Mouse (Mus musculus) midbrain, embryonic 16.5 days (tissue): ENCODE results near the gene Cul9. TPM values are rescaled to one million over a fixed set of nuclear protein-coding genes. Genes with fewer than 3 reads are reported as not detected.

Experiments used
- ATAC-seq: fragments of 200-750 bp; cut with Nextera tagmentation; 2 replicates; pipeline ENCODE4 v1.8.0; 2017; ENCODE audit warnings: moderate TSS enrichment
- H3K27ac ChIP-seq: fragments of 300-500 bp; sonication (generic); 2 replicates; pipeline ENCODE4 v1.5.1; 2014; ENCODE audit warnings: mild to moderate bottlenecking, low read length, mixed read lengths
- H3K27me3 ChIP-seq: fragments of 300-500 bp; sonication (generic); 2 replicates; pipeline ENCODE4 v1.6.1; 2014; ENCODE audit warnings: low read depth, low read length, mixed read lengths; ENCODE audit not compliant: control insufficient read depth, insufficient read depth
- H3K36me3 ChIP-seq: fragments of 300-500 bp; sonication (generic); 2 replicates; pipeline ENCODE4 v1.6.1; 2014; ENCODE audit warnings: mild to moderate bottlenecking, low read length, moderate library complexity, mixed read lengths; ENCODE audit not compliant: control insufficient read depth, insufficient read depth
- H3K4me1 ChIP-seq: fragments of 300-500 bp; sonication (generic); 2 replicates; pipeline ENCODE4 v1.6.1; 2014; ENCODE audit warnings: mild to moderate bottlenecking, low read length, mixed read lengths; ENCODE audit not compliant: control insufficient read depth, insufficient read depth
- H3K4me2 ChIP-seq: fragments of 300-500 bp; sonication (generic); 2 replicates; pipeline ENCODE4 v1.6.1; 2014; ENCODE audit warnings: mild to moderate bottlenecking, low read length, mixed read lengths
- H3K4me3 ChIP-seq: fragments of 300-500 bp; sonication (generic); 2 replicates; pipeline ENCODE4 v1.5.1; 2014; ENCODE audit warnings: low read depth, mild to moderate bottlenecking, low read length, moderate library complexity, mixed read lengths
- H3K9ac ChIP-seq: fragments of 300-500 bp; sonication (generic); 2 replicates; pipeline ENCODE4 v1.6.1; 2014; ENCODE audit warnings: low read depth, low read length, mixed read lengths
- H3K9me3 ChIP-seq: fragments of 300-500 bp; sonication (generic); replicated peaks from 2 replicates; pipeline ENCODE4 v1.6.1; 2014; ENCODE audit warnings: mild to moderate bottlenecking, low read length, mixed read lengths; ENCODE audit not compliant: control insufficient read depth, poor library complexity, severe bottlenecking
- WGBS: fragments of 180-500 bp; shearing (Covaris S2); extraction: QIAGEN DNeasy Blood & Tissue Kit; methylation state at CpG from one replicate; pipeline ENCODE4 v1.1.7; 2014; 5-methylcytosine and 5-hydroxymethylcytosine counted together
- polyA plus RNA-seq: library from polyadenylated mRNA; unstranded; fragments of >200 nt; fragmentation: Nextera tagmentation; extraction: Ambion mirVana; gene quantifications from 2 replicates; pipeline ENCODE4 v1.2.1, GENCODE M21; 2015

Cul9 gene
- polyA plus RNA-seq, 1 experiment from 2014 or later: 28.0 TPM

DNA sequence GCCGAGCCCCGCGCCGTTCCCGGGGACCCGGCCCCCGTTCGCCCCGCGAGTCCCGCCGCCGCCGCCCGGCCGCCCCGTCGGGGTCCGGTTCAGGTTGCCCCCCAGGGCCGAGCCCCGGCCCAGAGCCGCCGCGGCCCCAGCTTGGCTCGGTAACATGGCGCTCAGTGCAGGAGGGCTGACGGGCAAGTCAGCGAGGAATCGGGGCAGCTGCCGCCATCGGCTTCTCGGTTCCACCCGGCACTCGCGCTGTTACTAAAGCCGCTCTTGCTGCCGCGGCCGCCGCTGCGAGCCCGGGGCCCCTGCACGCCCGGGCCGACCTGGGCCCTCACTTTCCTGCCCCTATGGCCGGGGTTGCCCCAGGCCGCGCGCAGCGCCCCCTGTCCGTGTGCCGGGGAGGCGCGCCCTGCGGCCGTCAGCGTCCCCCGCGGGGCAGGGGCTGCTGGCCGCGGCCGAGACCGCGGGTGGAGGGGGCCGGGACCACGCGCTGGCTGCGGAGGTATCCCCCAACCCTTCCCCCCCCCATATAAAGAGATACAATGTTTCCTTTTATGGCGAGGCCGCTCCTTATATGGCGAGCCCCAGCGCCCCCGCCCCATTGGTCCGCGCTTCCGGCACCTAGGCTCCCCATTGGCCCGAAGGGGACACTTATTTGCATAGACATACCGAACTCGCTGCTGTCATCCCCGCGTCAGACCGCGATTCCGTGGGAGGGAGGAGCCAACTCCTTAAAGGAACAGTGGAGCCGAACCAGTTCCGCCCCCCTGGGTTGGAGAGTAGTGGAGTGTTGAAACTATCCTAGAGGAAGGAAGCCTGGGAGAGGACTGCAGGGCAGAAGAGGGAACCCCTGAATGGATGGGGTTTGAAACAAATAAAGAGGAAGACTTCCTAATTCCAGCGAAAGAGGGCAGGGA, 9.7 kb upstream of the Cul9 start, which contains the start of gene Srf:
Gene Srf, minus strand, starts transcription at position 503 of the 911 bp plus-strand sequence.
- ATAC-seq: peak; percentile 95
- Histone ChIP-seq H3K4me1 (peaks cover 36% of the 10 kb centered on the region), H3K9me3 (no peaks in the 10 kb centered on the region), H3K9ac (peak within 1 kb of the TSS; percentile 99), H3K4me2 (peak within 1 kb of the TSS; percentile 96), H3K36me3 (peaks cover 7% of the 10 kb centered on the region), H3K4me3 (peak within 1 kb of the TSS; percentile 99), H3K27ac (peak within 1 kb of the TSS; percentile 96), H3K27me3 (no peaks in the 10 kb centered on the region)
- WGBS: under 1% methylated on average over 76 of the region's 87 CpGs

DNA sequence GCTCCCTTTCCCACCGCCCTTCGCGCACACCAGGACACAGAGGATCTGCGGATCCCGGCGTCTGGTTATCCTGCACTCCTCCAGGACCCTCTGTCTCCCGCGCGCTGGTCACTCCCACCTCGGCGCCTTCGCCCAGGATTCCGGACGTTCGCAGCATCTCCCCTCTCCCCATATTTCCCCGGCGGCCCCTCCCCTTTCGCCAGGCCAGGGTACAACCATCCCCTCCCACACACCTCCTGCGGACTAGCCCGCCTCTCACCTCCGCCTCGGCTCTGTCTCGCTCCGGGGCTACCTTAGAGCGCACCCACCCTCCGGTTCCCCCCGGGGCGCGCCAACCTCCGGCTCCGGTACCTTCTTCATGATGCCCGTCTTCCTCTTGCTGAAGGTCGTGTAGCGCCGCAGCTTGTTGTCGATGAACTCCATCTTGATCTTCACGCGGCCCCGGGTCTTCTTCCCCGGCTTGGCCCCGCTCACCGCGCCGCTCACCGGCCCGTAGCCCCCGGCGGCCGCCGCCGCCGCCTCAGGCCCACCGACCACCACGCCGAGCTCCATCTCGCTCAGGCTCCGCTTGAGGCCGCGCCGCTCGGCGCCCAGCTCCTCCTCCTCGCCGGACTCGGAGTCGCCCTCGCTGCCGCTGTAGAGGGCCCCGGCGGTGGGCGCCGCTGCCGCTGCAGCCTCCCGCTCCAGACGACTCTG, 8.9 kb upstream of the Cul9 start:
- ATAC-seq: peak; percentile 15

DNA sequence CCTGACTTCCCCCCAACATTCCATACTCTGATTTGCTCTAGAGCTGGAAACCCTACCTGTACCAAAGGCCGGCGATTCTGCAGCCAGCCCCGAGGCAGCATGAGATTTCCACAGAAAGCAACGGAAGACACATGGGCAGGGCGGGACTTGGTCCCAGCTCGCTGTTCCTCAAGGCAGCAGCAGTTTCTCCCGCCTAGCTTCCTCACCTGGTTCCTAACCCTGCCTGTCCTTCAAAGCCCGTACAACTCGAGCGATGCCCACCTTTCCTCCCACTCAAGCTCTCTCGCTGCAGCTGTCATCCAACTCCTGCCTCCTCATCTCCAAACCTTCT, 8.4 kb upstream of the Cul9 start:
- peak overlapping the region; percentile 96 for H3K4me2 ChIP-seq
- no peaks in the 10 kb centered on the region for H3K9me3 ChIP-seq
- peaks cover 18% of the 10 kb centered on the region for H3K36me3 ChIP-seq
- H3K27me3 ChIP-seq: no peaks in the 10 kb centered on the region
- H3K9ac ChIP-seq: peak overlapping the region; percentile 99
- H3K27ac ChIP-seq: peak overlapping the region; percentile 96
- peak overlapping the region; percentile 99 for H3K4me3 ChIP-seq
- WGBS: 2% methylated on average over 11 of the region's 11 CpGs
- ATAC-seq: no peak
- H3K4me1 ChIP-seq: peaks cover 36% of the 10 kb centered on the region

More for the DNA sequence above, 8.9 kb upstream of the Cul9 start:
- Histone ChIP-seq H3K9ac (peak overlapping the region; percentile 99), H3K36me3 (peaks cover 13% of the 10 kb centered on the region), H3K9me3 (no peaks in the 10 kb centered on the region), H3K4me1 (peaks cover 36% of the 10 kb centered on the region), H3K27ac (peak overlapping the region; percentile 96), H3K4me2 (peak overlapping the region; percentile 96), H3K4me3 (peak overlapping the region; percentile 99), H3K27me3 (no peaks in the 10 kb centered on the region)
- under 1% methylated on average over 62 of the region's 75 CpGs for WGBS

DNA sequence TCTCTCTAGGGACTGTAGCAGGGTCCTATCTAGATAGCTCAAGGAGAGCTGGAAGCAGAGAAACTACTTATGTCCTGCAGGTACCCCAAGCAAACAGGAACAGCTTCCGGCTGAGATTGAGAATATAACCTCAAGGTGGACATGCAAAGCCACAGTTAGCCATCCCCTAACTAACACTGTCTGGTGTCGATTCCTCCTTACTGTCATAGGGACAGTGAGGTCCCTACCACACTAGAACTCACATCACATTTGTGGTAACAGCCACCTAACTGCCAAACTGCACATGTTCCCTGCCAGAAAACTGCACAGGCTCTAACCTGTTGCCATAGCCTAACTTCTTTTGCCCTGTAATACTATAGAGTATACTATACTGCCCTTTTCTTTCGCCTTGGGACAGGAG, 7.7 kb upstream of the Cul9 start:
- peak overlapping the region; percentile 99 for H3K4me3 ChIP-seq
- peak overlapping the region; percentile 96 for H3K4me2 ChIP-seq
- peaks cover 21% of the 10 kb centered on the region for H3K36me3 ChIP-seq
- WGBS: 78% methylated on average over 3 of the region's 3 CpGs
- peaks cover 36% of the 10 kb centered on the region for H3K4me1 ChIP-seq
- H3K9me3 ChIP-seq: no peaks in the 10 kb centered on the region
- H3K9ac ChIP-seq: peak overlapping the region; percentile 99
- H3K27ac ChIP-seq: no peak overlapping the region
- no peak for ATAC-seq
- no peaks in the 10 kb centered on the region for H3K27me3 ChIP-seq

DNA sequence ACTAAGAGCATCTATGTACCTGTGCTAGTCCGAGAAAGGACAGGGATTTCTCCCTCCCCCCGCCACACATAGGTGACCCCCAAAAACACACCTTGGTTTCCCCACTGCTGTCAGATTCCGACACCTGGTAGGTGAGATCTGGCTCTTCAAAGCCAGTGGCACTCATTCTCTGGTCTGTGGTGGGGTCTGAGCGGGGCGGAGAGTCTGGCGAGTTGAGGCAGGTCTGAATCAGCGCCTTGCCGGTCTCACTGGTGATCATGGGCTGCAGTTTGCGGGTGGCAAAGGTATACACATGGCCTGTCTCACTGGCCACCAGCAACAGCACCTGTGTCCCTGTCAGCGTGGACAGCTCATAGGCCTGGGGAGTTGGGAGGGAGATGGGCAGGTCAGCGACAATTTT, 7.3 kb upstream of the Cul9 start:
- Histone ChIP-seq H3K9me3 (no peaks in the 10 kb centered on the region), H3K9ac (peak overlapping the region; percentile 99; the same call in 1 of the 2 replicates), H3K4me2 (peak overlapping the region; percentile 96), H3K4me1 (peaks cover 36% of the 10 kb centered on the region), H3K27ac (peak overlapping the region; percentile 51; the same call in 1 of the 2 replicates), H3K36me3 (peaks cover 25% of the 10 kb centered on the region), H3K27me3 (no peaks in the 10 kb centered on the region), H3K4me3 (peak overlapping the region; percentile 99; the same call in 1 of the 2 replicates)
- WGBS: 45% methylated on average over 11 of the region's 11 CpGs
- ATAC-seq: no peak

DNA sequence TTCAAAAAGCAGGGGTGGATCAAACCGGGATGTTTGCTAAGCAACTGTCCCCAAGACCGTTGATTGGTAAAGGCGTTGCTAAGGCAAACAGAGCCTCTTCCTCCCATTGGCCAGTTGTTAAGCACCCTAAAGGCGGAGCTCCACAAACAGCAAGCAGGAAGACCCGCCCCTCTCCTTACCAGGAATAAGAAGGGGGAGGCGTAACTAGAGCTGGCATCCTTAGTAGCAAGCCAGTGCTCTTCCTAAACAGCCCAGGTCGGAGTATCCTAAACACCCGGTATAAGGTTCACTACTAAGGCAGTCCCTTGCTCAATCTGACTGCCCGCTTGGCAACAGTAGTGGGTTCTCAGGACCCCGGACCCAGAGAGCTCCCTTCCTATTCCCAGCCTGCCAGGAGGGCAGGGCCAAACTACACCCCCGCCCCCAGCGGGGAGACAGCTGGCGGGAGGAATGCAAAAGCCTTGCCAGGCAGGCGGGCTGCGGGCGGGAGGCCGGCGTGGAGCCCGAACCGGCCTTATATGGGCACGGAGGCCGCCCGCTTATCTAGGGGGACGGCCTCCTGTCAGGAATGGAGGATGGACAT, 6.7 kb upstream of the Cul9 start:
- ATAC-seq: peak; percentile 75
- peak overlapping the region; percentile 99; the same call in 1 of the 2 replicates for H3K9ac ChIP-seq
- peak overlapping the region; percentile 51 for H3K27ac ChIP-seq
- H3K4me3 ChIP-seq: peak overlapping the region; percentile 32
- no peaks in the 10 kb centered on the region for H3K9me3 ChIP-seq
- peaks cover 25% of the 10 kb centered on the region for H3K36me3 ChIP-seq
- peaks cover 36% of the 10 kb centered on the region for H3K4me1 ChIP-seq
- WGBS: under 1% methylated on average over 23 of the region's 24 CpGs
- H3K4me2 ChIP-seq: peak overlapping the region; percentile 96
- no peaks in the 10 kb centered on the region for H3K27me3 ChIP-seq

DNA sequence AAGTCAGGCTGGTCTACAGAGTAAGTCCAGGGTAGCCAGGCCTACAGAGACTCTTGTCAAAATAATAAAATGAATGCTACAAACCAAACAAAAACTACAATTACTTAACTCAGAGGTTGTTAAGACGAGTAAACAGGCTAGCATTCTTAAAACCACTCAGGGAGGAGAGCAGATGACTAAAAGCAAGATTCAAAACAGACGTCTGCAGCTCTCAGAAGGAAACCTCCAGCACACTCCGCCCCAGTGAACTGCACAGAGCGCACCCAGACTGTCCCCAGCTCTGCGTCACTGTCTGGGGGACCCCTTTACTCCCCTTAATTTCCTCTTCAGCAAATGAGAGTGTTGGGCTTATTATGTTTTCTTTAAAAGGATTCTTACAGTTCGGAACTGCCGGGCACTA, 6.0 kb upstream of the Cul9 start:
- peak overlapping the region; percentile 96 for H3K4me2 ChIP-seq
- H3K9me3 ChIP-seq: no peaks in the 10 kb centered on the region
- H3K4me3 ChIP-seq: 0 out of 2 replicates have a peak overlapping the region, but pooled peaks have one; percentile 32
- peaks cover 25% of the 10 kb centered on the region for H3K36me3 ChIP-seq
- no peaks in the 10 kb centered on the region for H3K27me3 ChIP-seq
- ATAC-seq: no peak
- WGBS: 78% methylated on average over 7 of the region's 7 CpGs
- peaks cover 35% of the 10 kb centered on the region for H3K4me1 ChIP-seq
- no peak overlapping the region for H3K9ac ChIP-seq
- peak overlapping the region; percentile 19; the same call in 1 of the 2 replicates for H3K27ac ChIP-seq

DNA sequence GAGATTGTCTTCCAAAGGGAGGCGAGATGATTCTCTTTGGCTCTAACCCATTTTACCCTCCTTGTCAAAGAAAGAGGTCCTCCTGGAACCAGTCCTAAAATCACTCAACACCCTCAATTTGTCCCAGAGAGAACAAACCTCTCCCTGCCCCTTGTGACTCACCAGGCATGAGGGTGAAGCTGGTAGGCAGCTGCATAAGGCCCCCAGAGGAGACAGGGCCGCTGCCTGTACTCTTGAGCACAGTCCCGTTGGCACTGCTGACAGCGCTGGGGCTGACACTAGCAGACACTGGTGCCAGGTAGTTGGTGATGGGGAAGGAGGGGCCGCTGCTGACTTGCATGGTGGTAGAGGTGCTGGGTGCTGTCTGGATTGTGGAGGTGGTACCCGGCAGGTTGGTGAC, 5.2 kb upstream of the Cul9 start:
- H3K27ac ChIP-seq: no peak overlapping the region
- peaks cover 31% of the 10 kb centered on the region for H3K4me1 ChIP-seq
- ATAC-seq: no peak
- no peak overlapping the region for H3K9ac ChIP-seq
- H3K36me3 ChIP-seq: peaks cover 25% of the 10 kb centered on the region
- 97% methylated on average over 6 of the region's 6 CpGs for WGBS
- no peak overlapping the region for H3K4me2 ChIP-seq
- H3K27me3 ChIP-seq: no peaks in the 10 kb centered on the region
- H3K9me3 ChIP-seq: no peaks in the 10 kb centered on the region
- H3K4me3 ChIP-seq: no peak overlapping the region
